Mouse (Mus musculus) forebrain, embryonic 14.5 days (tissue): ENCODE measurements around the gene Psme3. TPM values are rescaled to one million over a fixed set of nuclear protein-coding genes. Genes with fewer than 3 reads are reported as not detected.

Source experiments
- ATAC-seq: fragments of 200-750 bp; cut with Nextera tagmentation; 2 replicates; pipeline ENCODE4 v1.8.0; 2017; ENCODE audit warnings: mild to moderate bottlenecking, moderate library complexity
- DNase-seq: peaks from one replicate; pipeline ENCODE4 v3.0.0-alpha.2; 2015; ENCODE audit warnings: low spot score
- H3K27ac ChIP-seq: fragments of 300-500 bp; sonication (generic); 2 replicates; pipeline ENCODE4 v1.5.1; 2014; ENCODE audit warnings: low read depth, mild to moderate bottlenecking, control low read depth, low read length, moderate library complexity
- H3K27me3 ChIP-seq: fragments of 300-500 bp; sonication (generic); replicated peaks from 2 replicates; pipeline ENCODE4 v1.6.1; 2014; ENCODE audit warnings: low read length, control low read depth, mixed read lengths; ENCODE audit not compliant: control insufficient read depth, insufficient read depth
- H3K36me3 ChIP-seq: fragments of 300-500 bp; sonication (generic); 2 replicates; pipeline ENCODE4 v1.6.1; 2014; ENCODE audit warnings: low read length, control low read depth; ENCODE audit not compliant: control insufficient read depth, insufficient read depth
- H3K4me1 ChIP-seq: fragments of 300-500 bp; sonication (generic); 2 replicates; pipeline ENCODE4 v1.6.1; 2014; ENCODE audit warnings: antibody characterized with exemption, low read length, control low read depth; ENCODE audit not compliant: control insufficient read depth, insufficient read depth
- H3K4me2 ChIP-seq: fragments of 300-500 bp; sonication (generic); 2 replicates; pipeline ENCODE4 v1.6.1; 2014; ENCODE audit warnings: mild to moderate bottlenecking, control low read depth, low read length
- H3K4me3 ChIP-seq: fragments of 300-500 bp; sonication (generic); 2 replicates; pipeline ENCODE4 v1.5.1; 2014; ENCODE audit warnings: low read depth, low read length, control low read depth
- H3K9ac ChIP-seq: fragments of 300-500 bp; sonication (generic); 2 replicates; pipeline ENCODE4 v1.6.1; 2014; ENCODE audit warnings: mild to moderate bottlenecking, low read length, control low read depth, moderate library complexity
- H3K9me3 ChIP-seq: fragments of 300-500 bp; sonication (generic); replicated peaks from 2 replicates; pipeline ENCODE4 v1.6.1; 2016; ENCODE audit warnings: low read length, control low read depth, mixed read lengths; ENCODE audit not compliant: control insufficient read depth
- WGBS: fragments of 180-500 bp; shearing (Covaris S2); extraction: QIAGEN DNeasy Blood & Tissue Kit; methylation state at CpG from one replicate; pipeline ENCODE4 v1.1.7; 2014; 5-methylcytosine and 5-hydroxymethylcytosine counted together
- microRNA-seq: library from miRNA; unstranded; fragments of <30 nt; microRNA quantifications from one replicate; pipeline ENCODE4, GENCODE M21; 2016
- polyA plus RNA-seq: library from polyadenylated mRNA; unstranded; fragments of >200 nt; fragmentation: Nextera tagmentation; extraction: Ambion mirVana; gene quantifications from 2 replicates; pipeline ENCODE4 v1.2.1, GENCODE M21; 2014

Gene Psme3
- polyA plus RNA-seq, 1 experiment from 2014 or later, result 103 TPM

- Histone ChIP-seq H3K9me3 (no peaks in the 10 kb centered on the region), H3K9ac (no peak overlapping the region), H3K27me3 (no peaks in the 10 kb centered on the region), H3K27ac (no peak overlapping the region), H3K4me1 (no peaks in the 10 kb centered on the region), H3K4me3 (no peak overlapping the region), H3K36me3 (no peaks in the 10 kb centered on the region), H3K4me2 (no peak overlapping the region)
- ATAC-seq (no peak), DNase-seq (no peak)
- WGBS, result 96% methylated on average over 2 of the region's 2 CpGs
These were observed 39.9 kb downstream of the Psme3 start for GRCm38 (mm10) chr11:101355916-101356315.

- Histone ChIP-seq H3K4me2 (no peak overlapping the region), H3K9ac (no peak overlapping the region), H3K36me3 (no peaks in the 10 kb centered on the region), H3K9me3 (no peaks in the 10 kb centered on the region), H3K27ac (no peak overlapping the region), H3K4me3 (no peak overlapping the region), H3K27me3 (no peaks in the 10 kb centered on the region), H3K4me1 (no peaks in the 10 kb centered on the region)
- DNase-seq (no peak), ATAC-seq (no peak)
- WGBS, result 76% methylated on average over 3 of the region's 3 CpGs
These were observed 41.6 kb downstream of the Psme3 start for GRCm38 (mm10) chr11:101357505-101358182.

GRCm38 (mm10) chr11:101359776-101360175 lies 43.8 kb downstream of the Psme3 start:
- no peak for DNase-seq
- 80% methylated on average over 9 of the region's 9 CpGs for WGBS
- no peak overlapping the region for H3K4me2 ChIP-seq
- no peaks in the 10 kb centered on the region for H3K27me3 ChIP-seq
- H3K9me3 ChIP-seq, result no peaks in the 10 kb centered on the region
- no peaks in the 10 kb centered on the region for H3K36me3 ChIP-seq
- H3K27ac ChIP-seq, result no peak overlapping the region
- ATAC-seq, result no peak
- H3K4me3 ChIP-seq, result no peak overlapping the region
- no peaks in the 10 kb centered on the region for H3K4me1 ChIP-seq
- no peak overlapping the region for H3K9ac ChIP-seq

DNA sequence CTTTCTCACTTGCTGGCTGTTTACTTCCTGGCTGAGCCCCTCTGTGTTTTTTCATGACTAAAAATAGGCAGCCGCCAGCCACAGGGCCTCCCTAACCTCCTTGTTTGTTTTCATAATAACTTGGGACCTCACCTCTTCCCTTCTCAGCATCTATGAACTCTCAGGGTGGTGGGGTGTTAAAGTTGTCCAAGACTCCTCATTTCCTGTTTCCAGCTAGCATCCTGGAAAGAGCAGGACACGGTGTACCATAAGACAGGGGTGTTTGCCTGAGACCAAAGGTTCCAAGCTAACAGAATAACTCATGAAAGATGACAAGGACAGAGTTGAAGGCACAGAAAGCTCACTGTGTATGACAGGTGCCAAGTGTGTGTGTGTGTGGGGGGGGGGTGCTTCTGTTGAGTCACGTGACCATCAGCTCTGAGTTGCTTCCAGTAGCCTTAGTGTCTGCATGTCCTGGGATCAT lies 44.7 kb downstream of the Psme3 start:
- Histone ChIP-seq H3K9me3 (no peaks in the 10 kb centered on the region), H3K36me3 (no peaks in the 10 kb centered on the region), H3K4me2 (no peak overlapping the region), H3K9ac (no peak overlapping the region), H3K4me3 (no peak overlapping the region), H3K27me3 (no peaks in the 10 kb centered on the region), H3K4me1 (no peaks in the 10 kb centered on the region), H3K27ac (no peak overlapping the region)
- DNase-seq (no peak), ATAC-seq (no peak)
- WGBS, result 75% methylated on average over 3 of the region's 3 CpGs

DNA sequence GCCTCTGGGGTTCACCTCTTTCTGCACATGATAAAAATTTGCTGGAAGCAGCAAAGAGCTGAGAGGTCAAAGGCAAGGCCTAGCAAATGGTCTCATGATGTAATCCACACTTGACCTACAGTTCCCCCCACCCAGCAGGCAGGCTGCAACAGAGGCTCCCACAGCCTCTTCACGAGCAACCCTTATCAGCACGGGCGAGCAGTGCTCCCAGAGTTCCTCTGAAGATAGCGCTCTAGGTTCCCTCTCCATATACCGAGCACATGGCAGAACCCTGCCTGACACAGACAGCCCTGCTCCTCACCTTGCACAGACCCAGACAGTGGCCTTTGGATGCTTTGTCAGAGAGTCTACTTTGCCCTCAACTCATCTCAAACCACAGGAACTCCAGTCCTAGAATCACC lies 48.5 kb downstream of the Psme3 start:
- no peaks in the 10 kb centered on the region for H3K27me3 ChIP-seq
- ATAC-seq, result no peak
- no peak for DNase-seq
- no peaks in the 10 kb centered on the region for H3K36me3 ChIP-seq
- no peaks in the 10 kb centered on the region for H3K4me1 ChIP-seq
- no peaks in the 10 kb centered on the region for H3K9me3 ChIP-seq
- no peak overlapping the region for H3K9ac ChIP-seq
- 95% methylated on average over 5 of the region's 5 CpGs for WGBS
- no peak overlapping the region for H3K27ac ChIP-seq
- no peak overlapping the region for H3K4me2 ChIP-seq
- no peak overlapping the region for H3K4me3 ChIP-seq

DNA sequence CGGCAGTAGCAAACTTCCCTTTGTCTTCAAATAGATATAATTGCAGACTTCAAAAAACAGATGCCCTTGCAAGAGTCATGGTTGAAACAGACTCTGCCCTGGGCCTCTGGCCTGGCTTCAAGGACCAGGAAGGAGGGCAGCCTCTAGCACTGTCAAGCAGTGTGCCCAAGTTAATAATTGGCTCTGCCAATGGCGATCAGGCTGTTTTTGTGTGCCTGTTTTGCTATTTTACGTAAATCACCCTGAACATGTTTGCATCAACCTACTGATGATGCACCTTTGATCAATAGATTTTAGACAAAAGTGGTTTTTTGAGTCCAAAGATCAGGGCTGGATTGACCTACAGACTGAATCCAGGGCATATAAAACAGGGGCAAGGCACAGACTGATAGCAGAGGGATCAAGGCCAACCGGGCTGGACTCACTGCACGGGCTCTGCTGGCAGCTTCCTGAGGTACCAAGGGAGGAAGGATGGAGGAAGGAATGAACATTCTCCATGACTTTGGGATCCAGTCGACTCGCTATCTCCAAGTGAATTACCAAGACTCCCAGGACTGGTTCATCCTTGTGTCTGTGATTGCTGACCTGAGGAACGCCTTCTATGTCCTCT lies 51.4 kb downstream of the Psme3 start, which contains the start of gene G6pc:
Gene G6pc, plus strand, starts transcription at position 236 of the 610 bp plus-strand sequence.
- H3K4me1 ChIP-seq, result no peaks in the 10 kb centered on the region
- no peak within 1 kb of the TSS for H3K9ac ChIP-seq
- no peaks in the 10 kb centered on the region for H3K36me3 ChIP-seq
- 91% methylated on average over 8 of the region's 8 CpGs for WGBS
- ATAC-seq (no peak), DNase-seq (no peak)
- H3K4me2 ChIP-seq, result no peak within 1 kb of the TSS
- no peak within 1 kb of the TSS for H3K27ac ChIP-seq
- no peaks in the 10 kb centered on the region for H3K9me3 ChIP-seq
- H3K27me3 ChIP-seq, result no peaks in the 10 kb centered on the region
- H3K4me3 ChIP-seq, result no peak within 1 kb of the TSS

- ATAC-seq (no peak), DNase-seq (no peak)
- H3K27me3 ChIP-seq, result no peaks in the 10 kb centered on the region
- 79% methylated on average over 5 of the region's 5 CpGs for WGBS
- H3K9ac ChIP-seq, result no peak overlapping the region
- H3K9me3 ChIP-seq, result no peaks in the 10 kb centered on the region
- no peak overlapping the region for H3K27ac ChIP-seq
- H3K4me2 ChIP-seq, result no peak overlapping the region
- H3K36me3 ChIP-seq, result no peaks in the 10 kb centered on the region
- H3K4me3 ChIP-seq, result no peak overlapping the region
- H3K4me1 ChIP-seq, result no peaks in the 10 kb centered on the region
These were observed 54.1 kb downstream of the Psme3 start for GRCm38 (mm10) chr11:101370141-101370540.

Small RNAs within 50 kb of the gene (microRNA-seq; reads per million reads assigned to microRNA genes)
- not detected for gene Gm25593

Other genes with a start within 250 kb of the Psme3 start
- 6.6 and 8.4 TPM in 2 replicates for gene Naglu, start 246.2 kb upstream of the Psme3 start, polyA plus RNA-seq
- gene Hsd17b1, start 237.8 kb upstream of the Psme3 start, polyA plus RNA-seq, result not detected in 2 replicates
- 52.9 and 54.9 TPM in 2 replicates for gene Coasy, start 233.6 kb upstream of the Psme3 start, polyA plus RNA-seq
- 100 and 109 TPM in 2 replicates for gene Mlx, start 228.9 kb upstream of the Psme3 start, polyA plus RNA-seq
- 39.8 and 54.3 TPM in 2 replicates for gene Psmc3ip, start 220.8 kb upstream of the Psme3 start, polyA plus RNA-seq
- gene Retreg3, start 196.3 kb upstream of the Psme3 start, polyA plus RNA-seq, result 14.0 and 14.4 TPM in 2 replicates
- 84.9 and 87.8 TPM in 2 replicates for gene Tubg1, start 196.3 kb upstream of the Psme3 start, polyA plus RNA-seq
- 27.4 and 31.9 TPM in 2 replicates for gene Tubg2, start 160.3 kb upstream of the Psme3 start, polyA plus RNA-seq
- 0.39 and 0.48 TPM in 2 replicates for gene Cntnap1, start 145.7 kb upstream of the Psme3 start, polyA plus RNA-seq
- gene Plekhh3, start 144.9 kb upstream of the Psme3 start, polyA plus RNA-seq, result 4.6 and 5.5 TPM in 2 replicates
- gene Ccr10, start 140.8 kb upstream of the Psme3 start, polyA plus RNA-seq, result 0.10 TPM in 1 of 2 replicates, not detected in the other
- gene Ezh1, start 89.8 kb upstream of the Psme3 start, polyA plus RNA-seq, result 16.1 and 22.4 TPM in 2 replicates
- gene Ramp2, start 70.2 kb upstream of the Psme3 start, polyA plus RNA-seq, result 80.4 and 80.9 TPM in 2 replicates
- gene Vps25, start 62.5 kb upstream of the Psme3 start, polyA plus RNA-seq, result 110 and 118 TPM in 2 replicates
- 3.0 and 3.4 TPM in 2 replicates for gene Wnk4, start 55.6 kb upstream of the Psme3 start, polyA plus RNA-seq
- 0.76 and 1.3 TPM in 2 replicates for gene Cntd1, start 37.2 kb upstream of the Psme3 start, polyA plus RNA-seq
- 237 and 260 TPM in 2 replicates for gene Coa3, start 37.1 kb upstream of the Psme3 start, polyA plus RNA-seq
- 172 and 177 TPM in 2 replicates for gene Becn1, start 13.9 kb upstream of the Psme3 start, polyA plus RNA-seq
- 0.94 and 1.1 TPM in 2 replicates for gene Aoc2, start 8.8 kb downstream of the Psme3 start, polyA plus RNA-seq
- gene Aoc3, start 14.4 kb downstream of the Psme3 start, polyA plus RNA-seq, result 0.08 and 0.10 TPM in 2 replicates
- gene G6pc, start 51.3 kb downstream of the Psme3 start, polyA plus RNA-seq, result 0.09 TPM in 1 of 2 replicates, not detected in the other
- gene Aarsd1, start 101.4 kb downstream of the Psme3 start, polyA plus RNA-seq, result 89.6 and 92.5 TPM in 2 replicates
- 6.8 and 7.3 TPM in 2 replicates for gene Gm27029, start 108.6 kb downstream of the Psme3 start, polyA plus RNA-seq
- 14.7 and 21.2 TPM in 2 replicates for gene Rundc1, start 108.9 kb downstream of the Psme3 start, polyA plus RNA-seq
- gene Ptges3l, start 109.1 kb downstream of the Psme3 start, polyA plus RNA-seq, result 1.2 TPM in 2 replicates
- 281 and 371 TPM in 2 replicates for gene Rpl27, start 126.1 kb downstream of the Psme3 start, polyA plus RNA-seq
- gene Ifi35, start 132.2 kb downstream of the Psme3 start, polyA plus RNA-seq, result 2.7 and 3.4 TPM in 2 replicates
- 98.7 and 131 TPM in 2 replicates for gene Rnd2, start 148.8 kb downstream of the Psme3 start, polyA plus RNA-seq
- 77.5 and 85.7 TPM in 2 replicates for gene Vat1, start 150.0 kb downstream of the Psme3 start, polyA plus RNA-seq
- 7.9 and 8.1 TPM in 2 replicates for gene Brca1, start 235.7 kb downstream of the Psme3 start, polyA plus RNA-seq
- gene Nbr1, start 235.9 kb downstream of the Psme3 start, polyA plus RNA-seq, result 98.3 and 109 TPM in 2 replicates